Mouse (Mus musculus) right cerebral cortex, postnatal 4 days (tissue): ENCODE data around the gene Thada.

ENCODE experiments used
- DNase-seq: peaks from one replicate; pipeline ENCODE4 v3.0.0-alpha.2; 2022

Thada gene

DNA sequence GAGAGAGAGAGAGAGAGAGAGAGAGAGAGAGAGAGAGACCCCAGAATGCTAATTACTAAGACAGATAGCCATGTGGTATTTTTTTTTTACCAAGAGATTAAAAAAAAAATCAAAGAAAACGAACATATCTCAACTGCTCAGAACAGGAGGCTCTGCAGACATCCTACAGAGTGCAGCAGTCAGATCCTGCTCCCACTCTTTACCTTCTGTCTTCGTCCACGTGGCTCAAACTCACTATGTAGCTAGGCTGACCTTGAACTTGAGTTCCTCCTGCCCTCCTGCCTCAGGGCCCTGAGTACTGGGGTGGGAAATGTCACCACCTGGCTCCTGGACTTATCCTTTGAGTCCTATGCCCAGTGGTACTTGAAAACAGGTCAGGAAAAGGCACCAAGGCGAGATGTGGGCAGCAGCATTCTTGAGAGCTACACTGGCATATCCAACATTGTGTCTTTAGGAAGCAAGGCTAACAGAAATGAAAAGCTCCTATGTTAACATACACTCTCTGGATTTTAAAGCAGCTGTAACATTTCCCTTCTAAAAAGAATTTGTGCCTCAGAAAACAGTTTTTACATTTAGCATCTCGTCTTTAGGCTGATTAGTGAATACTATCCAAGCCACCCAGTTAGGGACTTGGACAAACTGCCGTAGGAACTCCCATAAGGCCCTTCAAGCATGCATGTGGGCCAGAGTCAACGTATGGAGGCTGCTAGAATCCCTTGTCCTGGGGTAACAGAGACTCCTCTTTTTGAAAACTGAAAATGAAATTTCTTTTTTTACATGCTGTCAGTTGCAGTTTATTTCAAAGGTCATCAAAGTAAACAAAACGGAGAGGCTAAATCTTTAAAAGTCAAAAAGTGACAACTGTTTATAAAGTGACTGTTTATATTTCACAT lies 183.4 kb downstream of the Thada start:
- DNase-seq, result no peak

DNA sequence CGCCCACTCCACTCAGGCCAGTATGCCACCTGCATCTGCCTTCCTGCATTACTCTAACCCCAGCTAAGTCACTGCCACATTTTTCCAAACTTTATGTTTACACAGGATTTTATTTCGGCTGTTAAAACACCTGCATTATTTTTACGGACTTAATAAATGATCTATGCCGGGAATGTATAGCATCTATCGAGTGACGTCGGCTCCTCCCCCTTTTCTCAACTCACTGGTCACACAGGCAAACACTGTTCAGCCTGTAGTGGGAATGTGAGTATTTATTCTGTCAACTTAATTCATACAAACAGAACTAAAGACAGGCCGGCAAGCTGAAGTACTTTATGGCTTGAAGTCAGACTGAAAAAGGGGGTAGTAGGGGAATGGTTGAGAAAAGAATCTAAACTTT lies 187.0 kb downstream of the Thada start:
- no peak for DNase-seq

DNA sequence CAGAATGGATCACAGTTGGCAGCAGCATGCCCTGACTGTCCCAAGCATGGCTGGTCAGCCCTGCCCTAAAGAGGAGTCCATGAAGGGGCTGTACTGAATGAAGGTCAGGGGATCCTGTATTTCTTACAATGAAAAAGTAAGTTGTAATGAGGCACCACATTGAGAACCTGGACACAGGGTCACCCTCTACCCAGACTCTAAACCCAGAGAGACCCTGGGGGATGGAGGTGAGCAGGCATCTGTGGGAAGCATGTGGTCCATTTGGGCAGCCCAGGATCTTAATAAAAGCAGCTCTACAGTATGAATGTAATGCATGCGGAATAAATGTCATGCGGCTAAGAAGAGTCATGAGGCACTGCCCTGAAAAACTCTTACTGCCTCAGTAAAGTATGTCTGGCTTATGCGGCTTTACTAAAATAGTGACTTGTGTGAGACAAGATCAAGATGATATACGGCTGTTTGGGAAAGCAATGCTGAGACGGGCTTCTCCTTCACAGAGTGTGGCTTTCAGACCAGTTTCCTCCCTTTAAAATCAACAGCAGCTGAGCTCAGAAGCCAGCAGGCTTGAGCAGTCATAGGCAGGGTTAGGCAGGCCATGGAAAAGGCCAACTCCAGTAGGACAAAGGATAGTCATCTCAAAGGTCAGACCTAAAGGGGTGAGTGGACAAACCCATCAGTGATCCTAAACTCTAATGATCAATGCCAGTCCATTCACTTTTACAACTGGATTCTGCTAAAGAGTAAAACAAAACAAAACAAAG lies 187.6 kb downstream of the Thada start:
- DNase-seq, result no peak

DNA sequence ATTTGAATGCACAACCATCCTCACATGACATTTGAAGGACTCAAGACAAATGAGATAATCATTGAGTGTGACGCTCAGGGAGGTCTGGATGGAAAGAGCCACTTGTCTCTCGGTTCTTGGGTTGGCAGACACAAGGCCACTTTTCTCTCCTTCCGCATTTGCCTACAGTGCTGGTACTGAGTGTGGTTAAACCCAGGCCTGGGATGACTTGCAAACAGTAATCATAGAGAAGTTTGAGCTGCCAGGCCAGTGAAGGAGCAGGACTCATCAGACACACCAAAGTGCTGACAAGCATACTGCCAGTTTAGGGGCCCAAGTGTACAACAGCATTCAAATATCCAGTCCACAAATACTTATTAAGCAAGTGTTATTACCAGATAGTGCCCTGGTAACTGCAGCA lies 191.0 kb downstream of the Thada start:
- DNase-seq, result no peak

DNA sequence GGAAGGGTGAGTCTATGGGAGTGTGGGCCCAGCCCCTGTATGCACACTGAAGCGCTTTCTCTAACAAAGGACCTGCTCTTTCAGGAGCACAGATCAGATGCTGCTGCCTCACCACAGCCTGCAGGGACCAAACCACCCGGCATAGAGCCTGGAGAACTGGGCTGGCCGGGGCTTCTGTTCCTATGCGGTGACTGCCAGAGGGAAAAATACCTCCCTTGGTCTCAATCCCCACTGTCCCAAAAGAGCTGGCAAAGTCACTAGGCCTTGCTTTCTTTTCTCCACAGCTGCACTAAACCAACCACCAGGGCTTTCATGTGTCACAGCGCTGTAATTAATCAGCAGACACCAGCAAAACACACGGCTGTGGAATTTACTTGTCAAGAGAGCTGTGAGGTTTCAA lies 191.8 kb downstream of the Thada start:
- DNase-seq, result no peak

DNA sequence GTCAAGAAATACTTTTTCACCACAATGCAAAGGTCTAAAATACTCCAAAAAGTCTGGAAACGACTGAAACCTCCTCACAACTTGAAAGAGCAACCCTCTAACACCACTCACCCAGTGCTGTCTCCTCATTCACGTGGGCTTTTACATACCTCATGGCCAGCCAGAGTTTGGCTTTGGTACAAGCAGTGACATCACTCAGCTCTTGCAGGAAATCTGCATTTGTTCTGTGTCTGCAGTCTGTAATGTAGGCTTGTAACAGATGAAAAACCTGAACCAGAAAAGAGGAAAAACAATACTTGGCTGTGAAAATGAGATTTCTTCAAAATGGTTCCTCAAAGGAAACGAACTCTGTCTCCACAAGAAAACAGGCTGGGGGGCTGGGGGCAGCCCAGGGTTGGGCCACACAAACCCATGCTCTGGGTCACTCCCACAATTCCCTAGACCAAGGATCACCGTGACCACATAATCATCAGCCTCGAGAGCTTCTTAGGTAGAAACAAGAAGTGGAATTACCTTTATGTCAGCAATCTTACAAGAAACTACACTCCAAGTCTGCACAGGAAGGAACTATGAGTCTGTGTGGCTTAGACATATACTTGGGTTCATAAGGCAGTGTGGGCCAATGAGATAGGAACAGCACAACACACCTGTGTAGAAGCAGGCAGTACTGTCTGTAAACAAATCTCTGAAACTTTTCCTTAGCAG lies 193.3 kb downstream of the Thada start:
- no peak for DNase-seq

DNA sequence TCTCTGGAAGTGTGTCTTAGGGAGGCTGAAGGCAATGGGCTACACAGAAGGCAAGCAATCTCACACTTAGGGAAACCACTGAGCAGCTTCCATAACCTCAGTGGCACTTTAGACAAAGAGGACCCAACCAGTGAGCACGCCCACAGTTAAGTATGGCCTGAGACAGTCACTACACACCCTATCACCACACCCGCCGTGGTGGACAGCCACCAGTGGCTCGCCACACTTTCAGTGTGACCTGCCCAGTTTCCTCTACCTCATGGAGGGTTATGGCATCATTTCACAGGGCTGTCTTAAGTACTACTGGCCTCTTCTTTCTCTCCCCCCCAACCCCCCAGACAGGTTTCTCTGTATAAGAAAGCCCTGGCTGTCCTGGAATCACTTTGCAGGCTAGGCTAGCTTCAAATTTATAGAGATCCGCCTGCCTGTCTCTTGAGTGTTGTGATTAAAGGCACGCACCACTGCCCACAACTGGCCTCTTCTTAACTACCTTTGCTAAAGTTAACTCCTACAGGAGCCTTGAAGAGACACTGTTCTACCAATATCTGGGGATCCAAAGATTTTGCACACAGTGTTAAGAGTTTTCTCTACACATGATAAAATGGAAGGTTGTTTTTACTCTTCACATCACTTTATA lies 194.3 kb downstream of the Thada start:
- DNase-seq, result no peak

DNA sequence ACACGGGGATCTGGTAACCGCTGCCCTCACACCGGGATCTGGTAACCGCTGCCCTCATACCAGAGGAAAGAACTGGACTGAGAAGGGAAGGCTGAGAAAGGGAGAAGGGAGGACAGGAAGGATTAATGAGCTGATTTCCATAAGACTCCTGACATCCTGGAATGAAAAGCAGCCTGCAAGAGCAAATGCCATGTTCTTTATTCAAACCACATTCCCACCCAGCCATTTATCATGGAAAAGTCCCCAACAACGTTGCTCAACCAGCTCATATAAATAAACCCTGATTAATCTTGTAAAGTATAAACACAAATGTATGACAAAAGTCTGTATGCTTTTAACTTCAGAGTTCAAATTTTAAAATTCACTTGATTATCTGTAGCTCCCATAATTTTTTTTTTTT lies 196.3 kb downstream of the Thada start:
- no peak for DNase-seq

DNA sequence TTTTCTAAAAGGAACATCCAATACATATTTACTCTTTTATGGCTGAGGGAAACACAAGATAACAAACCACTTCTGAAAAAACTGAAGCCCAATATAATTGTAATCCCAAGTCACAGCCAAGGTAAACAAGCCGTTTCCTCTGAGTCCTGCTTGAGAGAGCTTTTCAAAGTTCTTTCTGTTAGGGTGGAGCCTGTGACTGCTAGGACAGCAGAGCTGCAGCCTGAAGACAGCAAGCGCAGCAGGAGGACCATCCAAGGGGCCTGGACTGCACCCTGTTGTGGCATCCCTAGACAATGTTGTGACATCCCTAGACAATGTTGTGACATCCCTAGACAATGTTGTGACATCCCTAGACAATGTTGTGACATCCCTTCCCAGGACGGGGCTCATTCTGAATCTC lies 197.6 kb downstream of the Thada start:
- DNase-seq, result no peak

DNA sequence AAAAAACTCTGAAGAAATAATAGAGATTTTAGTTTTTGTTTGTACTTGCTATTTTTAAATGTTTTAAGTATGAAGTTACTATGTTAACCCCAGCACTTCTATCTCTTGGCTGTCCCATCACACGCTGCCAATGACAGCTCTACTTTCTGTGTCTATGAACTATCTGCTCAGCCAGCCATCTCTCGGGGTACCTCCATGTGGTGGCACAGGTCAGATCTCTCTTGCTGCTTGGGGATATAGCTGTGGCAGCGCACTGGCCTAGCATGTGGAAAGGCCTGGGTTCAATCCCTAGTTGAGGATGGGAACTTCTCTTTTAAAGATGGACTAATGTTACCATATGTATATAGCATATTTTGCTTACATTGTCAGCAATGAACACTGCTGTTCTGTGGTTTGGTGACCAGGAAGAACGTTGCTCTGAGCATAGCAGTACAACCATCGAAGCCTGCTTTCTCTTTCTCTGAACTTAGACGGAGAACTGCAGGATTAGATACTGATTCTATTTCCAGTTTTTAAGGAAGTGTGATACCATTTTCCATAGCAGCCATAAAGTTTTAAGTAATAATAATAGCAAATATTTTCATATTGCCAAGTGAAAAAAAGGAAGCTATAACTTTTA lies 198.4 kb downstream of the Thada start:
- DNase-seq, result no peak

DNA sequence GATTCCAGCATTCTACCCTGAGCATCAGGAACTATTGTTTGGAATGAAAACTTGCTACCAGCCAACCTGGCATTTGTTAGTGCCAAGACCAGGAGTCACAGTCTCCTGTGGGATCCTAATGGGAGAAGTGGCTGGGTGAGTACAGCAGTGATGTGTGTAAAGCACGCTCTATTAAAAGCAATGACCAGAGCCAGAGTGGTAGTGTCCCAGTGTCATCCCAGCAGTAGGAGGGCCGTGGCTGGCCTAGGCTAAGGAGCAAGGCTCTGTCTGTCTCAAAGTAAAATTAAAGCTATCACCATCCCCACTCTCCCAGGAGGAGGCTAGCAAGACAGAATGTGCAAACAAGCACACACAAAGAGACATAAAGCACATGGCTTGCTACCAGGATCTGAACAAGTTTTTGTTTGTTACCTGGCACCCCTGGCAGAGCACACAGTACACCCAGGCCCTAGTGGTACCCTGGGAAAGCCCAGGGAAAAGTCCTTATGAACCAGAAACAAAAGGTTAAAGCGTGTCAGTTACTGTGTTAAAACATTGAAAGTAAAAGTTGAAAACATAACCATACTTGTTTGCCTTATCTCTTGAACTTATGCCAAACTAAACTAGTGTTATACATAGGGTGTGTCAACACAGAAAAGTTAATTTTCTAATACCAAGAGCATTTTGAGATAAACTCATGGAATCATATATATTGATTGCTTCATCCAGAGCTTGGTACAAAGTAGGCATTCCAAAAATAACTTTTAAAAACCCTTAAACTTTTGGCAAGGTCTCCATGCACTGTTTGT lies 199.7 kb downstream of the Thada start:
- no peak for DNase-seq

DNA sequence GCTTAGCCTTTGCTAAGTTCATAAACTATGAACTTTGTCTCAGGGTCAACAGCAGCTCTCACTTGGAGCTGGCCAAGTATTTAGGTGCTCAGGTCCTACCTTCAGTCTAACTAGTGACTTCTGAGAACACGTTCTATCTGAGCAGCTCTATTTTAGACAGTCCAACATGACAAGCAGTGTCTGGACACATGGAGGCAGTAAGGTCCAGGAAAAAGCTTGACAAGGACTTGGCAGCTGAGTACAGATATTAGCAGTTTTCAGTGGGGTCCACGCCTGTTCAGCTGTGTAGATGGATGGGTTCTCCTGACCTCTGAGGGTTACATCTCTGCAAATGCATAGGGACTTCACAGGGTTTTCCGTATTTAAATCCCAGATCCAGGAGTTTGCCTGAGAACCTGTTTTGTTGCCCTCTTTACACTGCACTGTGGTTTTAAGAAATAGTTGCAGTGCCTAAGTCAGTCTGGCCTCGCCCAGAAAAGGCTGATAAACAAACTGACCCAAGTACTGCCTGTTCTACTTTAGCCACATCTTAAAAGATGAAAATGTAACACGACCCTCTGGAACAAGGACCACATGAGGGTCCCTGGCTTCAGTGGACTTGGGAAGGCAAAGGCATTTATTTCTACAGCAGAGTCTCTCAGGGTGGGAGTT lies 200.4 kb downstream of the Thada start:
- no peak for DNase-seq

DNA sequence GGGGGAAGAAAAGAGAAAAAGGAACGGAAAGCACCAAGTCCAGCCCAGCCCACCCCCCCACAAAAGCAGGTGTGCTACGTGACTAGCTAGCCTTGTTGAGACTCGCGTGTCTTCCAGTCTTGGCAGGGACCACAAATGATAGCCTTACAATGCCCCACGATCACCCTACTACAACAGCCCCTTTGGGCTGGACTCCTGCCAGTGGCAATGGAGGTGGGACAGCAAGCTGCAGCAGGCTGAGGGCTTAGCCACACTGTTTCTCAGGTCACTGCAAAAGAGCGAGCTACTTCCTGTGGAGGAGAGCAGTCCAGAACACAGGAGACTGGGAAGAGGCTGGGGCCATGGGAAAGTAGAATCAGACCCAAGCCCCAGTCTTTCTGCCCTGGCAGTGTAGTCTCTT lies 201.7 kb downstream of the Thada start:
- DNase-seq, result no peak

DNA sequence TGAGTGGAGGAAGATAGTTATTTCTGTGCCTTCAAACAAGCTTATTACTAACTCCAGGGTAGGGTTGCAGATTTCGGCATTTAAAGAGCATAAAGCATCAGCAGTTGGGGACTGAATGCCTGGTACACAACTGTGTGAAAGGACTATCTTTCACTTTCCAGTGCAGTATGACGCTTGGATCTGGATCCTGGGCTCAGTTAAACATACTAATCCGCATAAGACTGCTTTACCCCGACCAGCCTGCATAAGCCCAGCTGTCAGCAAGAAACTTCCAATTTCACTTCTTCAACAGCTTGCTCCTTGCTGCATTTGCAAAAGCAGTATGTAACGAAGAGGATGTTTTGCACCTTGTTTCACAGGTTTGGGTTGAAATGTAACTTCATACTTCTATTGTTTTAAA lies 202.4 kb downstream of the Thada start:
- DNase-seq, result no peak

DNA sequence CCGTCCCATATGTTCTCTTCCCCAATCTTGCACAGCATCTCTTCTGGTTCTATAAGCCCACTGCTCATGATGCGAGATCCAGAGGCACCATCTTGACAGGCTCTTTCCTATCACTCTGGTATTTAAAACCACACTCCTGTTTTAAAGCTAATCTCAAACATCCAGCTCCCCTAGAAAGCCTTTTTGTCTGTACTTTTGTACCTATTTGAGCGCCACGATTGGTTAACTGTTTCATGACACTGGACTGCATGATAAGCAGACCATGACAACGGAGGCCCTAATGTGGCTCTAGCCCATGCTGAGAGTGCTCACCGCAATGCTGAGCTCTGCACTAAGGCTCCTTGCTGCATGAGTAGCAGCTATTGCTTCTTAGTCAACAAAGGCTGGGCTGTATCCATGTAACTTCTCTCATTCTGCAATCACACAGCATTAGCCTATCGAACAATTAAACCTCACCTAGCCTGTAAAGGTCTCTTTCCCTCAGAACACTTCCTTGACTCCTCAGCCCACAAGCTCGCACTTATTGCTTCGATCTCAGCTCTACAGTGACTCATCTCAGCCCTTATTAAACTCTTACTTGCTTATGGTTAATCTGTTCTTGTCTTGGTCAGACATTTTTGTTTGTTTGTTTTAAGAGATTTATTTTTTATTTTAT lies 203.6 kb downstream of the Thada start:
- no peak for DNase-seq

DNA sequence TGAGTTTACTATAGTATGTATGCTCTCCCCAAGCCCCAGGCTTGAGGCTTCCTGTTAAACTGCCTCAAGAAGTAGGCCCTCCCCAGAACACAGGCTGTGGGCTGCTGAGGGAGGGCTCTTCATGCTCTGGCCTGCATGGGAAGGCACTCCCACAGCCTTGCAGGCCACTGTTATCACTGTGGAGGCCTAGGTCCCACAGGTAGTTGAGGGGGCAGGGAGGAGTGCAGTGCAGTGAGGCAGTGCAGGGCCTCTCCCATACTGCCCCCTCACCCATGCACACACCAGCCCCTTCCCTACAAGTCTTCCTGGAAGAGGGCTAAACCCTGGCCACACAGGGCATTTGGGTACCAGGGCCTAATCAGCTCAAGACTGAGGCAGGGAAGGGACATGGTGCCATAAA lies 205.0 kb downstream of the Thada start:
- DNase-seq, result no peak

DNA sequence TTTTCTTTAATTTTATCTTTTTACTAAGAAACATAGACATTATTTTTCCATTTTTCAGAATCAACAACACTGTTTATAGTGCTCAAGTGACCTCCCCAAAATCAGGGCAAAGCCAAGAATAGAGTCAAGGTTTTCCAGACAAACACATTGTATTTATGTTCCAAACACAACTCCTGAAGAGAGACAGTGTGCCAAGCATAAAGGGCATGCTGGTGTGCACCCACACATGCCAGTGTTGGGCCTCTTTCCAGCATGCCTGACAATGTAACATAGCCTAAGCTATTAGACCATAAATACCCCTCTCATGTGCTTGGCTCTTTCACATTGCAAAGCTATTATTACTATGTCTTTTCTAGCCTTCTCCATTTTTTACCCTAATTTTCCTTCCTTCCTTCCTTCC lies 205.8 kb downstream of the Thada start:
- DNase-seq, result no peak

DNA sequence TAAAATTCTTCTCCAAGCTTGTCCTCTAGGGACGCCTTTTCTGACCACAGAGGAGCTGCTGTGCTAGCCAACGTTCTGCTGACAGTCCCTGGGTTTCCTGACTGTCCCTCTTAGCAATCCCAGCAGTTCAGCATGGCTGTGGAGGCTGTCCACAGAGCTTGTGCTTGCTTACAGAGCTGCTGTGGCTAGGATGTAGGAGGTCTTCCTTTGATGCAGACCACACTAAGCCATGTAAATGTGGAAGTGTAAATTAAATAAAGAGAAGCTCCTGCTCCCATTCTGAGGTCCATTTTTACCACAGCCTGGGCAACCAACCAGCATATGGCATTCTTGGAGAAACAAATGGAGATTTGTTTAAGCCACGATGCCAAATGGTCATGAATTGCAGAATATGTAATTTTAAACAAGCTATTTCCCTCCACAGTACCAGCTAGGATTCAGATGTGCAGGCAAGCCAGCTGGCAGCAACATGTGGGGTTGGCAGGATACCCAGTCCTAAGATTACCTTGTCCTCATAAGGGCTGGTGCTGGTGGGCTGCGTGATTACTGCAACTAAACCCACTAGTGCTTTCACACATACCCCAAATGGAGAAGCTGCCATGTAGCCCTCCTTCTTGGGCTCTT lies 207.3 kb downstream of the Thada start:
- DNase-seq, result peak; percentile 56

DNA sequence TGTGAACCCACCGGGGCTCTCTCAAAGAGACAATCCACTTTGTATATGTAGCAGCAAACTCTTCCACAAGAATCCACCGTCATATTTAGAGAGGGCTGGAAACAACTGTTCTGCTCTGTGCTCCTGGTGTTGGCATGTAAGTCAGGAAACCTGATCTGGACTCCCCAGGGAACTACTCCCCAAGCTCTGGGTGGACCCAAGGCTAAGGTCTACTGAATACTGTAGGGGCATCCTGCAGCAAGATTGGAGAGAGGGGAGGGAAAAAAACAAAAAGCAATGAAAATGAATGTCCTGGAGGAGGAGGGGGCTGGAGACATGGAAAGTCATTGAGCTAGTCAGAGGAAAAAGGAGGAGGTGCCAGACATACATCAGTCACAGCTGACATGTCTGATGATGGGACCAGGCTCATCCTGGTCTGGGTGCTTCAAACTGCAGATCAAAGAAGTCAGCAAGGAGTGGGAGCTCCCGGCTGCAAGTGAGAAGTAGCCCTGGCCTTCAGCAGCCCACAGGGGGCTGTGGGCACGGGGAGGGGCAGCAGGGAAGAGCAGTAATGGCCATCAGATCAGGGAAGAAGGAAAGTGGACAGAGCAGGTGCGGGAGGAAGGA lies 208.0 kb downstream of the Thada start:
- no peak for DNase-seq

DNA sequence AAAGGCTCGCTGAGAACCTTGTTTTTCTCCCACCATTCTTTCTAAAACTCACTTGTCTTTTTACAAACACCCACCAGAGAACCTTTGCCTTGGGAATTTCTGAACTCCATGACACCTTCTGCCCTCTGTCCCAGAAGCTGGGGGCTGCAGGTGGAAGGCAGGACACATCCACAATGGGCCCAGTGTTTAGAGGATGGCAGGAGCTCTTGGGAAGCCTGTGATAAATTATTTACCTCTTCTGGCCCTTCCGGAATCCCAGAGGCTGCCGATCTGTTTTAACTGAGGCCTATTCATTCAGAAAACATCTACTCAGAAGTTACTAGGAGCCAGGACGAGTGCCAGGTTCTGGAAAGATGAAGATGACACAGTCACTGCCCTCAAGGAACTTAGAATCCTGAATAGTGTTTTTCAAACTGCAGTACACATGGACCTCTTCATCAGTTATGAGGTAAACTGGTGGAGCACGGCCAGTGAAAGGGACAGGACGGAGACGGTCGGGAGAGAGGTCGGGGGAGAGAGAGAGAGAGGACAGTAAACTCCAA lies 209.7 kb downstream of the Thada start:
- DNase-seq, result no peak
